Mouse (Mus musculus) gastrocnemius, postnatal 14 days (tissue): Measurements from ENCODE around the gene Epm2aip1. TPM values are rescaled to one million over a fixed set of nuclear protein-coding genes. Genes with fewer than 3 reads are reported as not detected.

ENCODE experiments used
- DNase-seq: peaks from one replicate; pipeline ENCODE4 v3.0.0; 2021; ENCODE audit warnings: mixed read lengths
- intact Hi-C: fragments of 180-260 bp; cut with DNase I; formaldehyde crosslinking; loops from one replicate; pipeline ENCODE4 v1.15.1; 2025; ENCODE audit warnings: low total_unique reads
- total RNA-seq, 2 experiments: library from RNA; stranded (reverse); gene quantifications; 2 replicates each; pipeline ENCODE4 v1.2.3; 2021

Gene Epm2aip1
- total RNA-seq, 2 experiments from 2014 or later: 22.6 to 25.2 TPM

GRCm38 (mm10) chr9:111313793-111314192 is 42.1 kb downstream of the Epm2aip1 start:
- intact Hi-C loops: no loop called here
- DNase-seq: no peak

DNA sequence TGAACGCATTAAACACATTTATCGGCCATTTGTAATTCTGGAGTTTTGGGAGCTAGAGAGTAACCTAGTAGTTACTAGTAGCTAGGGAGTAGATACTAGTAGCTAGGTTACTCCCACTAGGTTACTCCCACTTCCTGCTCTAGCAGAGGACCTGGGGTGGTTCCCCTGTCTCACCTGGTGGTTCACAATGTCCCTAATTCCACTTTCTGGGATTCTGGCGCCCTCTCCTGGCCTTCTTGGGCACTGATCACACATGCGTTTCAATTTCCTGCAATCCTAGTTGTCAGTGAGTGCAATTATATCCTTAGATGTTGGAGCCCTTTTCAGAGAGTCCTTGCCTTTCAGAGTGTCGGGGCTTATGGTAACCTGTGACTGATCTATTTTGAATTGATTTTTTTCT is 42.5 kb downstream of the Epm2aip1 start:
- intact Hi-C loops: no loop called here
- DNase-seq: no peak

- DNase-seq: no peak
- intact Hi-C loops: no loop called here
These were observed 49.2 kb downstream of the Epm2aip1 start for GRCm38 (mm10) chr9:111320912-111321311.

- intact Hi-C loops: no loop called here
- no peak for DNase-seq
These were observed 53.2 kb downstream of the Epm2aip1 start for GRCm38 (mm10) chr9:111324881-111325280.

Other genes with a start within 250 kb of the Epm2aip1 start
- gene Ccrl2, start 214.4 kb upstream of the Epm2aip1 start, total RNA-seq: 1 to 10 TPM; 3.5 to 3.6 TPM
- gene Lrrfip2, start 154.3 kb upstream of the Epm2aip1 start, total RNA-seq: 10 to 100 TPM; 60.2 to 63.7 TPM
- gene Mlh1, start 138 bp upstream of the Epm2aip1 start, total RNA-seq: 1 to 10 TPM; 7.8 TPM
- gene Trank1, start 39.8 kb downstream of the Epm2aip1 start, total RNA-seq: under 1 TPM; 0.23 to 0.24 TPM
- 1 to 10 TPM in 1 of 2 experiments, under 1 TPM in 1; 0.62 to 1.4 TPM for gene Dclk3, start 167.2 kb downstream of the Epm2aip1 start, total RNA-seq